Mouse (Mus musculus): ENCODE measurements at regions not wholly inside any gene's neighbourhood (a gene's known extent, or its start where the extent isn't known, plus 50 kb on each side); places are given as distances from the start of the nearest gene placed in this dataset.

GRCm38 (mm10) chr8:34740836-34741235 lies 629.3 kb upstream of the Gm10131 start:
- TF ChIP-seq POU5F1 (IDR thresholded peaks at IDR 0.05; ENCODE audit: borderline replicate concordance, low read length) (no peak), CTCF (conservative IDR thresholded peaks at IDR 0.05; ENCODE audit: low read length) (no peak), NANOG (IDR thresholded peaks at IDR 0.05; ENCODE audit: borderline replicate concordance, low read length) (no peak)
- no peaks in the 10 kb centered on the region for H3K4me1 ChIP-seq (replicated peaks; ENCODE audit: low read depth, low read length)

GRCm38 (mm10) chr8:34739836-34740804 lies 628.6 kb upstream of the Gm10131 start:
- no peak for TF ChIP-seq CTCF (conservative IDR thresholded peaks at IDR 0.05; ENCODE audit: low read length)
- TF ChIP-seq NANOG (IDR thresholded peaks at IDR 0.05; ENCODE audit: borderline replicate concordance, low read length), result no peak
- peaks cover 63% of the 10 kb centered on the region for H3K27me3 ChIP-seq (ENCODE audit: insufficient read depth, low read length)
- peaks cover 5% of the 10 kb centered on the region; the same call in 1 of the 2 replicates for H3K9me3 ChIP-seq (ENCODE audit: low read length)
- no peaks in the 10 kb centered on the region for H3K36me3 ChIP-seq (ENCODE audit: insufficient read depth, low read length)
- H3K4me1 ChIP-seq (replicated peaks; ENCODE audit: low read depth, low read length), result no peaks in the 10 kb centered on the region
- H3K4me3 ChIP-seq (replicated peaks; ENCODE audit: low read length), result no peak overlapping the region

More at GRCm38 (mm10) chr8:34740836-34741235, 629.3 kb upstream of the Gm10131 start:
- H3K4me3 ChIP-seq (replicated peaks; ENCODE audit: low read length), result no peak overlapping the region
- H3K9me3 ChIP-seq (ENCODE audit: low read length), result peaks cover 5% of the 10 kb centered on the region; the same call in 1 of the 2 replicates
- peaks cover 60% of the 10 kb centered on the region for H3K27me3 ChIP-seq (ENCODE audit: insufficient read depth, low read length)
- H3K36me3 ChIP-seq (ENCODE audit: insufficient read depth, low read length), result no peaks in the 10 kb centered on the region

- H3K4me1 ChIP-seq (replicated peaks; ENCODE audit: low read depth, low read length), result peaks cover 29% of the 10 kb centered on the region
- TF ChIP-seq POU5F1 (IDR thresholded peaks at IDR 0.05; ENCODE audit: borderline replicate concordance, low read length) (no peak), CTCF (conservative IDR thresholded peaks at IDR 0.05; ENCODE audit: low read length) (no peak), NANOG (IDR thresholded peaks at IDR 0.05; ENCODE audit: borderline replicate concordance, low read length) (no peak)
- H3K27me3 ChIP-seq (ENCODE audit: insufficient read depth, low read length), result peaks cover 66% of the 10 kb centered on the region
- no peak overlapping the region for H3K4me3 ChIP-seq (replicated peaks; ENCODE audit: low read length)
- peaks cover 5% of the 10 kb centered on the region; the same call in 1 of the 2 replicates for H3K9me3 ChIP-seq (ENCODE audit: low read length)
- no peaks in the 10 kb centered on the region for H3K36me3 ChIP-seq (ENCODE audit: insufficient read depth, low read length)
These were observed 624.7 kb upstream of the Gm10131 start for GRCm38 (mm10) chr8:34736214-34736613.

GRCm38 (mm10) chr8:34735006-34735405 lies 623.5 kb upstream of the Gm10131 start:
- Histone ChIP-seq H3K4me3 (replicated peaks; ENCODE audit: low read length) (no peak overlapping the region), H3K27me3 (ENCODE audit: insufficient read depth, low read length) (peaks cover 66% of the 10 kb centered on the region), H3K36me3 (ENCODE audit: insufficient read depth, low read length) (no peaks in the 10 kb centered on the region), H3K4me1 (replicated peaks; ENCODE audit: low read depth, low read length) (peaks cover 35% of the 10 kb centered on the region), H3K9me3 (ENCODE audit: low read length) (peaks cover 5% of the 10 kb centered on the region; the same call in 1 of the 2 replicates)
- TF ChIP-seq POU5F1 (IDR thresholded peaks at IDR 0.05; ENCODE audit: borderline replicate concordance, low read length) (no peak), CTCF (conservative IDR thresholded peaks at IDR 0.05; ENCODE audit: low read length) (no peak), NANOG (IDR thresholded peaks at IDR 0.05; ENCODE audit: borderline replicate concordance, low read length) (no peak)

- Histone ChIP-seq H3K4me3 (replicated peaks; ENCODE audit: low read length) (no peak overlapping the region), H3K27me3 (ENCODE audit: insufficient read depth, low read length) (peaks cover 61% of the 10 kb centered on the region), H3K36me3 (ENCODE audit: insufficient read depth, low read length) (no peaks in the 10 kb centered on the region), H3K9me3 (ENCODE audit: low read length) (peaks cover 5% of the 10 kb centered on the region; the same call in 1 of the 2 replicates), H3K4me1 (replicated peaks; ENCODE audit: low read depth, low read length) (peaks cover 48% of the 10 kb centered on the region)
- peak; percentile 96 for TF ChIP-seq NANOG (IDR thresholded peaks at IDR 0.05; ENCODE audit: borderline replicate concordance, low read length)
- TF ChIP-seq CTCF (conservative IDR thresholded peaks at IDR 0.05; ENCODE audit: low read length), result no peak
- TF ChIP-seq POU5F1 (IDR thresholded peaks at IDR 0.05; ENCODE audit: borderline replicate concordance, low read length), result peak; percentile 36; the same call in 1 of the 2 replicates
These were observed 621.3 kb upstream of the Gm10131 start for GRCm38 (mm10) chr8:34732808-34733207.

GRCm38 (mm10) chr8:34732362-34732761 lies 620.8 kb upstream of the Gm10131 start:
- TF ChIP-seq POU5F1 (IDR thresholded peaks at IDR 0.05; ENCODE audit: borderline replicate concordance, low read length), result no peak
- no peak for TF ChIP-seq NANOG (IDR thresholded peaks at IDR 0.05; ENCODE audit: borderline replicate concordance, low read length)
- TF ChIP-seq CTCF (conservative IDR thresholded peaks at IDR 0.05; ENCODE audit: low read length), result no peak
- Histone ChIP-seq H3K27me3 (ENCODE audit: insufficient read depth, low read length) (peaks cover 59% of the 10 kb centered on the region), H3K36me3 (ENCODE audit: insufficient read depth, low read length) (no peaks in the 10 kb centered on the region), H3K4me3 (replicated peaks; ENCODE audit: low read length) (no peak overlapping the region), H3K9me3 (ENCODE audit: low read length) (peaks cover 3% of the 10 kb centered on the region; the same call in 1 of the 2 replicates), H3K4me1 (replicated peaks; ENCODE audit: low read depth, low read length) (peaks cover 51% of the 10 kb centered on the region)

- Histone ChIP-seq H3K9me3 (ENCODE audit: low read length) (no peaks in the 10 kb centered on the region), H3K4me1 (replicated peaks; ENCODE audit: low read depth, low read length) (peaks cover 61% of the 10 kb centered on the region), H3K4me3 (replicated peaks; ENCODE audit: low read length) (no peak overlapping the region), H3K36me3 (ENCODE audit: insufficient read depth, low read length) (no peaks in the 10 kb centered on the region), H3K27me3 (ENCODE audit: insufficient read depth, low read length) (peaks cover 52% of the 10 kb centered on the region)
- TF ChIP-seq NANOG (IDR thresholded peaks at IDR 0.05; ENCODE audit: borderline replicate concordance, low read length) (no peak), POU5F1 (IDR thresholded peaks at IDR 0.05; ENCODE audit: borderline replicate concordance, low read length) (no peak), CTCF (conservative IDR thresholded peaks at IDR 0.05; ENCODE audit: low read length) (no peak)
These were observed 619.8 kb upstream of the Gm10131 start for GRCm38 (mm10) chr8:34731096-34731999.

- peaks cover 71% of the 10 kb centered on the region for H3K4me1 ChIP-seq (replicated peaks; ENCODE audit: low read depth, low read length)
- H3K4me3 ChIP-seq (replicated peaks; ENCODE audit: low read length), result no peak overlapping the region
- TF ChIP-seq CTCF (conservative IDR thresholded peaks at IDR 0.05; ENCODE audit: low read length), result no peak
- no peak for TF ChIP-seq POU5F1 (IDR thresholded peaks at IDR 0.05; ENCODE audit: borderline replicate concordance, low read length)
- TF ChIP-seq NANOG (IDR thresholded peaks at IDR 0.05; ENCODE audit: borderline replicate concordance, low read length), result no peak
- H3K36me3 ChIP-seq (ENCODE audit: insufficient read depth, low read length), result no peaks in the 10 kb centered on the region
- H3K27me3 ChIP-seq (ENCODE audit: insufficient read depth, low read length), result peaks cover 43% of the 10 kb centered on the region
- H3K9me3 ChIP-seq (ENCODE audit: low read length), result no peaks in the 10 kb centered on the region
These were observed 618.0 kb upstream of the Gm10131 start for GRCm38 (mm10) chr8:34729585-34729984.

Measured in E14TG2a.4 (cell line).